In the genomic region with DNA sequence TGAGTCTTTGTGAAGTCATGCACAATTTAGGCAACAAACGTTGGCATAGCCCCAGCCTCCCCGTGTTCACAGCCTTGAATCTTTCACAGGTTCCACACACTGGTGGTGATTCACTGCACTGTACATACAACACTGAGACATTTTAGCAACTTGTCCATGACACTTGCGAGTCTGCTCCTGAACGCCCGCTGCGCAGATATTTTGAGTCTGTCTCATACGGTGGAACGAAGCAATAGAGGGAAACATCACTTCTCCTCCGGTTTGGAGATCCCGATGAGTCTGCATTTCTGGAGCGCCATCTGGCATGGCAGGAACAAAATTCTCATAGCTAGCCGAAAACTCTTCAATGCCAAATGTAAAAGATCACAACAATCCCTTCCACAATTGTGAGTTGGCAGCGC, we compare ENCODE assay signal across 8 mouse cellular contexts. TPM values are rescaled to one million over a fixed set of nuclear protein-coding genes. Genes with fewer than 3 reads are reported as not detected.
A peak's percentile ranks its signal among the peaks of the same experiment; 100 is the strongest.
DNase-seq lines count a peak whose midpoint lies in the region; ATAC-seq and TF ChIP-seq lines count a peak whose summit lies in the region.

No protein-coding gene starts in this region.

- no peaks in the 10 kb centered on the region for H3K36me3 ChIP-seq in kidney, adult 2 months (ENCODE audit: control insufficient read depth, insufficient read depth, low read length)
- H3K36me3 ChIP-seq in stomach, postnatal 0 days (ENCODE audit: control insufficient read depth, insufficient read depth, low read length): no peaks in the 10 kb centered on the region

- intact Hi-C loops in gastrocnemius, adult 2 months (cut with DNase I): no loop called here
- intact Hi-C loops in left cerebral cortex, adult 2 months (cut with DNase I): loop anchor here (1.0 to 5.0 kb wide), 3 partner anchors 31 to 80 kb away; no protein-coding TSS in a partner anchor

- H3K9ac ChIP-seq in stomach, postnatal 0 days (ENCODE audit: low read length): no peak overlapping the region

- no peak for TF ChIP-seq EP300 in stomach, postnatal 0 days (optimal IDR thresholded peaks at IDR 0.05)

- H3K4me2 ChIP-seq in stomach, postnatal 0 days (replicated peaks; ENCODE audit: low read depth): no peak overlapping the region

- H3K27ac ChIP-seq in gastrocnemius, adult 2 months: peak overlapping the region; percentile 66
- H3K27ac ChIP-seq in left cerebral cortex, adult 2 months: no peak overlapping the region
- no peak overlapping the region for H3K27ac ChIP-seq in kidney, adult 2 months (ENCODE audit: insufficient read depth, low read depth, low read length)
- no peak overlapping the region for H3K27ac ChIP-seq in stomach, postnatal 0 days (replicated peaks)

- no peak for TF ChIP-seq CTCF in gastrocnemius, adult 2 months (IDR thresholded peaks at IDR 0.05)
- TF ChIP-seq CTCF in left cerebral cortex, adult 2 months (IDR thresholded peaks at IDR 0.05): no peak; the same call in 1 of the 2 replicates
- TF ChIP-seq CTCF in kidney, adult 2 months (conservative IDR thresholded peaks at IDR 0.05; ENCODE audit: insufficient read depth, insufficient read length, low read depth, low read length): no peak
- TF ChIP-seq CTCF in stomach, postnatal 0 days (IDR thresholded peaks at IDR 0.05; ENCODE audit: low read depth): no peak

- TF ChIP-seq POLR2A in kidney, adult 2 months (IDR thresholded peaks at IDR 0.05; ENCODE audit: low read depth, low read length): no peak

- H3K27me3 ChIP-seq in kidney, adult 2 months (replicated peaks; ENCODE audit: control insufficient read depth, insufficient read depth, low read length): no peaks in the 10 kb centered on the region; the same call in 1 of the 2 replicates
- no peaks in the 10 kb centered on the region for H3K27me3 ChIP-seq in stomach, postnatal 0 days (ENCODE audit: control insufficient read depth, insufficient read depth, low read length)

- no peak for ATAC-seq in stomach, postnatal 0 days (ENCODE audit: low FRiP score, low TSS enrichment)

- WGBS in kidney, adult 2 months: 90% methylated on average over 13 of the region's 13 CpGs
- WGBS in stomach, postnatal 0 days: 79% methylated on average over 13 of the region's 13 CpGs

- no peaks in the 10 kb centered on the region for H3K9me3 ChIP-seq in stomach, postnatal 0 days (ENCODE audit: control insufficient read depth, low read length)

- no peaks in the 10 kb centered on the region for H3K4me1 ChIP-seq in kidney, adult 2 months (ENCODE audit: control insufficient read depth, insufficient read depth, low read length)
- H3K4me1 ChIP-seq in stomach, postnatal 0 days (replicated peaks; ENCODE audit: control insufficient read depth, insufficient read depth): no peaks in the 10 kb centered on the region

- H3K4me3 ChIP-seq in gastrocnemius, adult 2 months: peak overlapping the region; percentile 61
- H3K4me3 ChIP-seq in left cerebral cortex, adult 2 months: no peak overlapping the region
- no peak overlapping the region for H3K4me3 ChIP-seq in kidney, adult 2 months (ENCODE audit: insufficient read depth, low read depth, low read length)
- no peak overlapping the region for H3K4me3 ChIP-seq in stomach, postnatal 0 days (ENCODE audit: low read depth, low read length)

- peak; percentile 67 for DNase-seq in 3T3-L1 (ENCODE audit: low read depth, low spot score)
- DNase-seq in adrenal gland, postnatal 36 days: peak; percentile 68 to 82
- DNase-seq in gastrocnemius, adult 2 months: peak; percentile 40
- DNase-seq in left cerebral cortex, adult 2 months (ENCODE audit: extremely low spot score in 1 of 2, low spot score in 2 of 2): peak; percentile 62 to 78
- DNase-seq in skeletal muscle tissue, adult 2 months (ENCODE audit: low read depth, low spot score): peak; percentile 36
- DNase-seq in kidney, adult 2 months: no peak
- no peak for DNase-seq in kidney, postnatal 10 days
- no peak for DNase-seq in stomach, postnatal 0 days (ENCODE audit: low spot score)

RNA-seq across cellular contexts. Expression of a gene that starts 57.7 kb away (rescaled TPM):
- total RNA-seq in adrenal gland, postnatal 36 days (2021): 10 to 100 TPM; 39.9 to 45.8 TPM
- 10 to 100 TPM; 24.1 to 26.2 TPM for total RNA-seq in gastrocnemius, adult 2 months (2021)
- total RNA-seq in left cerebral cortex, adult 2 months (2021): 10 to 100 TPM; 59.6 to 62.4 TPM
- 28.9 and 33.4 TPM in 2 replicates for polyA plus RNA-seq in kidney, adult 2 months (2012; rRNA removed)
- polyA plus RNA-seq in stomach, postnatal 0 days (2015; fragmentation: Nextera tagmentation; extraction: Ambion mirVana): 35.8 and 44.2 TPM in 2 replicates

Comparison
In these comparisons a context has a peak if more than half of its experiments do, and no peak if none do; other contexts are left out.
1. DNase-seq: peak in 3T3-L1 (single experiment), adrenal gland, postnatal 36 days (2 of 2), gastrocnemius, adult 2 months (single experiment), left cerebral cortex, adult 2 months (2 of 2) and skeletal muscle tissue, adult 2 months (single experiment); none in kidney, adult 2 months (single experiment), kidney, postnatal 10 days (single experiment) and stomach, postnatal 0 days (single experiment).